Mouse (Mus musculus): ENCODE data around the gene Mbnl2. TPM values are rescaled to one million over a fixed set of nuclear protein-coding genes. Genes with fewer than 3 reads are reported as not detected.

The Mbnl2 gene
- total and polyA plus RNA-seq, 3 experiments = 5.6 to 8.6 TPM; not detected in 1

GRCm38 (mm10) chr14:120289528-120289927, 14.1 kb downstream of the Mbnl2 start:
- Histone ChIP-seq H3K79me2 (ENCODE audit: control insufficient read depth, insufficient read depth, low read length, poor library complexity) (no peaks in the 10 kb centered on the region), H3K4me3 (ENCODE audit: control insufficient read depth in 1 of 2, insufficient read depth in 1 of 2, low read depth in 2 of 2, low read length in 2 of 2) (no peak overlapping the region), H3K36me3 (ENCODE audit: control insufficient read depth in 1 of 2, insufficient read depth in 2 of 2, low read length in 2 of 2) (no peaks in the 10 kb centered on the region), H3K9ac (ENCODE audit: control insufficient read depth, low read depth, low read length, poor library complexity, severe bottlenecking) (no peak overlapping the region), H3K27ac (ENCODE audit: control insufficient read depth, low read depth, low read length) (no peak overlapping the region), H3K9me3 (replicated peaks; ENCODE audit: insufficient read depth, low read length) (no peaks in the 10 kb centered on the region), H3K27me3 (ENCODE audit: control insufficient read depth in 1 of 2, insufficient read depth in 2 of 2, low read length in 2 of 2) (no peaks in the 10 kb centered on the region), H3K4me1 (ENCODE audit: control insufficient read depth in 1 of 2, insufficient read depth in 2 of 2, low read length in 2 of 2) (no peaks in the 10 kb centered on the region; a peak in 1 of 4 replicates)
- no peak for DNase-seq (ENCODE audit: low read depth, low spot score)
- TF ChIP-seq MXI1 (IDR thresholded peaks at IDR 0.05; ENCODE audit: low read depth, low read length) (no peak), KAT2A (conservative IDR thresholded peaks at IDR 0.05; ENCODE audit: low read depth, low read length) (no peak), ZMIZ1 (IDR thresholded peaks at IDR 0.05; ENCODE audit: low read depth, low read length) (no peak), GABPA (IDR thresholded peaks at IDR 0.05; ENCODE audit: low read depth, low read length) (no peak), ZNF384 (IDR thresholded peaks at IDR 0.05; ENCODE audit: low read depth, low read length) (no peak), POLR2AphosphoS2 (IDR thresholded peaks at IDR 0.05; ENCODE audit: low read length) (no peak), UBTF (IDR thresholded peaks at IDR 0.05; ENCODE audit: borderline replicate concordance, insufficient read depth, low read depth, low read length) (no peak), MAX (IDR thresholded peaks at IDR 0.05; ENCODE audit: low read length) (no peak), JUND (IDR thresholded peaks at IDR 0.05; ENCODE audit: low read depth, low read length) (no peak), BHLHE40 (IDR thresholded peaks at IDR 0.05; ENCODE audit: borderline replicate concordance, low read depth, low read length) (no peak), E2F4 (IDR thresholded peaks at IDR 0.05; ENCODE audit: borderline replicate concordance, low read depth, low read length) (no peak)

- H3K4me3 ChIP-seq (ENCODE audit: control insufficient read depth in 1 of 2, insufficient read depth in 1 of 2, low read depth in 2 of 2, low read length in 2 of 2) = no peak overlapping the region
- H3K27ac ChIP-seq (ENCODE audit: control insufficient read depth, low read depth, low read length) = no peak overlapping the region
- no peaks in the 10 kb centered on the region for H3K79me2 ChIP-seq (ENCODE audit: control insufficient read depth, insufficient read depth, low read length, poor library complexity)
- H3K4me1 ChIP-seq (ENCODE audit: control insufficient read depth in 1 of 2, insufficient read depth in 2 of 2, low read length in 2 of 2) = no peaks in the 10 kb centered on the region; a peak in 2 of 4 replicates
- no peaks in the 10 kb centered on the region for H3K36me3 ChIP-seq (ENCODE audit: control insufficient read depth in 1 of 2, insufficient read depth in 2 of 2, low read length in 2 of 2)
- H3K9me3 ChIP-seq (replicated peaks; ENCODE audit: insufficient read depth, low read length) = no peaks in the 10 kb centered on the region
- DNase-seq (ENCODE audit: low read depth, low spot score) = no peak
- H3K27me3 ChIP-seq (ENCODE audit: control insufficient read depth in 1 of 2, insufficient read depth in 2 of 2, low read length in 2 of 2) = no peaks in the 10 kb centered on the region
- H3K9ac ChIP-seq (ENCODE audit: control insufficient read depth, low read depth, low read length, poor library complexity, severe bottlenecking) = no peak overlapping the region
- TF ChIP-seq E2F4 (IDR thresholded peaks at IDR 0.05; ENCODE audit: borderline replicate concordance, low read depth, low read length) (no peak), MAX (IDR thresholded peaks at IDR 0.05; ENCODE audit: low read length) (no peak), CHD1 (IDR thresholded peaks at IDR 0.05; ENCODE audit: low read depth, low read length) (no peak), POLR2A (IDR thresholded peaks at IDR 0.05; ENCODE audit: control insufficient read depth in 1 of 2, insufficient read depth in 1 of 2, low read depth in 1 of 2, low read length in 2 of 2, poor library complexity in 1 of 2) (no peak), RAD21 (IDR thresholded peaks at IDR 0.05; ENCODE audit: low read depth, low read length) (no peak), KAT2A (conservative IDR thresholded peaks at IDR 0.05; ENCODE audit: low read depth, low read length) (no peak), MYC (IDR thresholded peaks at IDR 0.05; ENCODE audit: low read depth, low read length) (no peak), BHLHE40 (IDR thresholded peaks at IDR 0.05; ENCODE audit: borderline replicate concordance, low read depth, low read length) (no peak), ZC3H11A (IDR thresholded peaks at IDR 0.05; ENCODE audit: low read depth, low read length) (no peak), POLR2AphosphoS5 (IDR thresholded peaks at IDR 0.05; ENCODE audit: borderline replicate concordance, low read depth, low read length) (no peak), MYB (IDR thresholded peaks at IDR 0.05; ENCODE audit: low read depth, low read length) (no peak), ETS1 (IDR thresholded peaks at IDR 0.05; ENCODE audit: low read depth, low read length) (no peak), TBP (IDR thresholded peaks at IDR 0.05; ENCODE audit: low read depth, low read length) (no peak), ZNF384 (IDR thresholded peaks at IDR 0.05; ENCODE audit: low read depth, low read length) (no peak), EP300 (IDR thresholded peaks at IDR 0.05; ENCODE audit: low read depth in 1 of 2, low read length in 2 of 2) (no peak), GABPA (IDR thresholded peaks at IDR 0.05; ENCODE audit: low read depth, low read length) (no peak), MAZ (IDR thresholded peaks at IDR 0.05; ENCODE audit: low read depth, low read length) (no peak)
Observed at GRCm38 (mm10) chr14:120291226-120291757, 15.8 kb downstream of the Mbnl2 start.

All from MEL (cell line).